Mouse (Mus musculus) kidney, embryonic 15.5 days (tissue): ENCODE results near the gene Spry1. TPM values are rescaled to one million over a fixed set of nuclear protein-coding genes. Genes with fewer than 3 reads are reported as not detected.

Experiments used
- ATAC-seq: fragments of 200-750 bp; cut with Nextera tagmentation; replicated peaks from 2 replicates; pipeline ENCODE4 v1.8.0; 2017; ENCODE audit warnings: moderate TSS enrichment; ENCODE audit not compliant: low FRiP score
- H3K27ac ChIP-seq: fragments of 300-500 bp; sonication (generic); 2 replicates; pipeline ENCODE4 v1.5.1; 2015; ENCODE audit warnings: mild to moderate bottlenecking, inconsistent platforms
- H3K27me3 ChIP-seq: fragments of 300-500 bp; sonication (generic); 2 replicates; pipeline ENCODE4 v1.6.1; 2015; ENCODE audit warnings: inconsistent platforms
- H3K36me3 ChIP-seq: fragments of 300-500 bp; sonication (generic); 2 replicates; pipeline ENCODE4 v1.6.1; 2015; ENCODE audit warnings: inconsistent platforms
- H3K4me1 ChIP-seq: fragments of 300-500 bp; sonication (generic); 2 replicates; pipeline ENCODE4 v1.6.1; 2015; ENCODE audit warnings: inconsistent platforms
- H3K4me2 ChIP-seq: fragments of 300-500 bp; sonication (generic); 2 replicates; pipeline ENCODE4 v1.6.1; 2015; ENCODE audit warnings: moderate library complexity, mild to moderate bottlenecking, inconsistent platforms
- H3K4me3 ChIP-seq: fragments of 300-500 bp; sonication (generic); replicated peaks from 2 replicates; pipeline ENCODE4 v1.5.1; 2015; ENCODE audit warnings: mild to moderate bottlenecking, inconsistent platforms
- H3K9ac ChIP-seq: fragments of 300-500 bp; sonication (generic); 2 replicates; pipeline ENCODE4 v1.6.1; 2015; ENCODE audit warnings: mild to moderate bottlenecking, inconsistent platforms
- H3K9me3 ChIP-seq: fragments of 300-500 bp; sonication (generic); replicated peaks from 2 replicates; pipeline ENCODE4 v1.6.1; 2016; ENCODE audit warnings: inconsistent platforms
- WGBS: fragments of 180-500 bp; shearing (Covaris S2); methylation state at CpG from one replicate; pipeline ENCODE4 v1.1.7; 2015; ENCODE audit warnings: mixed read lengths; 5-methylcytosine and 5-hydroxymethylcytosine counted together
- polyA plus RNA-seq: library from polyadenylated mRNA; unstranded; fragments of >200 nt; fragmentation: Nextera tagmentation; extraction: Ambion mirVana; gene quantifications from 2 replicates; pipeline ENCODE4 v1.2.1, GENCODE M21; 2015

Gene Spry1
- polyA plus RNA-seq, 1 experiment from 2014 or later, result 38.7 TPM

DNA sequence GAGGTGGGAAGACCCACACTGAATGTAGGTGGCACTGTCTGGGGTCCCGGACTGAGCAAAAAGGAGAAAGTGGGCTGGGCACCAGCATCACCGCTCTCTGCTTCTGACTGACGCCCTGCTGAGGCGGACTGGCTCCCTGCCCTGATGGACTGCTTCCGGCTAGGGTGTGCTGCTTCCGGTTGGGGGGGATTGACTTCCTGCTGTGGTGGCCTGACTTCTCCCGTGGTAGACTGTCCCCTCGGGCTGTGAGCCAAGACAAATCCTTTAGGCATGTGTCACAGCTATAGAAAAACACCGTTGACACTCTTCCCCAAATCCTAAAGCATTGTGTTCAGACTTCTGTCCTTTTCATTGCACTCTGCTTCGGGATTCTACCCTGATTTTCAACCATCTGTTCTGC is 26.0 kb upstream of the Spry1 start:
- H3K27ac ChIP-seq, result peak overlapping the region; percentile 46
- WGBS, result 57% methylated on average over 10 of the region's 10 CpGs
- peaks cover 23% of the 10 kb centered on the region for H3K4me1 ChIP-seq
- H3K9ac ChIP-seq, result no peak overlapping the region
- H3K9me3 ChIP-seq, result no peaks in the 10 kb centered on the region; the same call in 1 of the 2 replicates
- ATAC-seq, result peak; percentile 54
- no peak overlapping the region for H3K4me3 ChIP-seq
- no peaks in the 10 kb centered on the region for H3K36me3 ChIP-seq
- no peak overlapping the region for H3K4me2 ChIP-seq
- no peaks in the 10 kb centered on the region for H3K27me3 ChIP-seq

DNA sequence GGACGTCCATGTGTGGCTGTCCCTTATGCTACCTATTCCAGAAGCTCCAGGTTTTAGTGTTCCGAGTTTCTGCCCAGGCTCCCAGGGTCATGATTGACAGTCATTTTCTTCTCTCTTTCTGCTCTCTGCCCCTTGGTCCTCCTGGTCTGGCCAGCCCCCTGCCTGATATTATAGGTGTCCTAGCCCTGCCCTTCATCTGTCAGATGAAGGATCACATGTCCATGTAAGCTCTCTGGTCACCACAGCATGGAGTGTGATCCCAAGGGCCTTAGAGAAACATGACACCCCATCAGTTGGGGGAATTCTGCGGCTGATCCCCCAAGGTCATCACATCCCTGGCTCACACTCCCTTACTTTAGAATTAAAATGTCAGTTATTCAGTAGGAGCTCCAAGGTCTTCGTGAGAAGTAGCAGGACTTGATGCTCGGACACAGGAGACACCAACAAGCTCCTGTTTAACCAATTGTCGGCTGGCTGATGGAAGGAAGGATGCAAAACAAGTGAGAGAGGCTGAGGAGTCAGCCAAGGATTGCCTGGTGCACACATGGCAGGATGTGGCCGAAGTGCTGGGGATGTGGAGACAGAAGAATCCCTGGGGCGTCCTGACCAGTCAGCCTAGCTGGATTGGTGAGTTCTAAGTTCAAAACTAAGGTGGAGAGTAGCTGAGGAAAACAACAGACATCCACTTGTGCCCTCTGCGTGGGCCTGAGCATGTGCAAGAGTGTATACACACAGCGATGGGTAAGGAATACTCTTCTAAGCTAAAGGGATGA is 24.7 kb upstream of the Spry1 start:
- Histone ChIP-seq H3K9ac (no peak overlapping the region), H3K4me1 (peaks cover 23% of the 10 kb centered on the region), H3K27me3 (no peaks in the 10 kb centered on the region), H3K36me3 (no peaks in the 10 kb centered on the region), H3K4me3 (no peak overlapping the region), H3K4me2 (no peak overlapping the region), H3K9me3 (no peaks in the 10 kb centered on the region), H3K27ac (no peak overlapping the region)
- ATAC-seq, result peak; percentile 71; the same call in 1 of the 2 replicates
- WGBS, result 63% methylated on average over 10 of the region's 10 CpGs

DNA sequence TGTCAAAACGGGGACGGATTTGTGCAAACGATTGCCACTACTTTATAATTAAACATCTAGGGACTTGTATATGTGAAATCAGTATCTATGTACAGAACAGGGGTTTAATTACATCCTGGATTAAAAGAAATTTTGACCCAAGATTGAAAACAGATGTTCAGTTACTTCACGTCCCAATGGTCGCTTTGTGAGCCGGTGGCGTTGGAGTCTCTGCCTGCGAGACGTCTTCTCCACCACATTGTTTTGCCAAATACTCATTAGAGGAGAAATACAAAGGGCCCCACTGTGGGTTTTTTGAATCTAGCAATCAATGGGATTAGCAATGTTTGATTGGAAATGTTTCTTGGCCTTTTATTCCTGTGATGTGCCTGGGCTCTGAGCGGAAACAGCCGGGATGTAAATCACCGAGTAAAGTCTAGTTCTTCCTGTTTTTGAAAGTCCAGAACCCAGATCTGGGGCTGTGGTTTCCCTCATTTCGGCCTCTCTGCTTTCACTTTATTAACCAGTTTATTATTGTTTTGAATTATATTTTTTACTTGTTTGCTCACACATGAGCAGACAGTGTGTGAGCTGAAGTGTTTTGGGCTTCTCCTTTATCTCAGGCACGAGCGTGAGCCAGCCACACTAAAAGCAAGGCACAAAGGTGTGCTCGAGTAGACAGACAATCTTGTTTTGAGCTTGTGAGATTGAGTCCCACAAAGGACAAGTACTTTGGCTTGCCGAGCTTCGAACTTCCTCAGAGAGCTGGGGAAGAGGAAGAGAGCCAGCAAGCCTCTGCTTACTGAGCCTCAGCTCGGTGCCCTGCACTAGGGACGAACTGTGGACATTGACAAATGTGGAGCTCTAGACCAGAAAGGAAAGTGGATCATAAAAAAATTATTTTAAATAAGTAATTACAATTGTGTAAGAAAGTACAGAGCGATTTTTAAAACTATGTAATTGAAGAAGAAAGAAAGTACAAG is 22.9 kb upstream of the Spry1 start:
- Histone ChIP-seq H3K9me3 (peaks cover 2% of the 10 kb centered on the region; the same call in 1 of the 2 replicates), H3K36me3 (no peaks in the 10 kb centered on the region), H3K9ac (no peak overlapping the region), H3K4me3 (no peak overlapping the region), H3K27me3 (no peaks in the 10 kb centered on the region), H3K4me2 (no peak overlapping the region), H3K27ac (0 out of 2 replicates have a peak overlapping the region, but pooled peaks have one; percentile 1), H3K4me1 (peaks cover 23% of the 10 kb centered on the region)
- 74% methylated on average over 21 of the region's 21 CpGs for WGBS
- no peak for ATAC-seq

DNA sequence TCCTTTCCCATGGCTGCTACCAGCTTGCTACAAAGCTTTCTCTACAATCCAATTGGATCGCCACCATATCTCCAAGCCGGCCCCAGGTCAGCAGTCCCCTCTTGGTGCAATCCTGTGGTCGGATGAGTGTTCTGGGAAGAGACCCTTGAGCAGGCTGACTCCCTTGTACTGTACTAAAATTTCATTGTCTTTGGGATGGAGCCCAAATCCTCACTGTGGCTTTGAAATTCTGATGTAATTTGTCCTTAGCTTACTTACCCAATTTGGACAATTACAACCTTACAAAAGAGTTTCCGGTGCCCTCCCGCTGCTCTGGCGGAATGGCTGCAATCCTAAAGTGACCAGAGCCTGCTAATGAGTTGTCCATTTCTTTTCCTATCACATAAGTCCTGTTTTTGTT is 7.5 kb upstream of the Spry1 start:
- Histone ChIP-seq H3K27me3 (no peaks in the 10 kb centered on the region), H3K9ac (no peak overlapping the region), H3K4me3 (no peak overlapping the region), H3K4me2 (no peak overlapping the region), H3K4me1 (no peaks in the 10 kb centered on the region), H3K9me3 (no peaks in the 10 kb centered on the region), H3K36me3 (no peaks in the 10 kb centered on the region), H3K27ac (no peak overlapping the region)
- no peak for ATAC-seq
- 86% methylated on average over 6 of the region's 6 CpGs for WGBS

DNA sequence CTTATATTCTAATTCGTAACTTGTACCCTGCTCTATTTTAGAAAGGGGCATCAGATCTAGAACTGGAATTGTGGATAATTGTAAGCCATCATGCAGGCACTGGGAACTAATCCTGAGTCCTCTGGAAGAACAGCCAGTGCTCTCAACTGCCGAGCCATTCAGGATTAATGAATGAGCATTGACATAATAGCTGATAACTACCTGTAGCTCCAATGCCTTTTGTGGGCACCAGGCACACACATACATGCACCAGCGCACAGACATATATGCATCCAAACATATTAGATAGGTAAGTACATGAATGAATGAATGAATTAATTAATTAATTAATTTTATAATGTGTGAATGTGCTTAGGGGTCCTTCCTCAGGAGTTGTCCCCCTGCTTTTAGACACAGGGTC is 7.0 kb upstream of the Spry1 start:
- no peak for ATAC-seq
- no peaks in the 10 kb centered on the region for H3K4me1 ChIP-seq
- no peaks in the 10 kb centered on the region for H3K9me3 ChIP-seq
- WGBS, result 91% methylated on average over 3 of the region's 3 CpGs
- H3K9ac ChIP-seq, result no peak overlapping the region
- no peaks in the 10 kb centered on the region for H3K36me3 ChIP-seq
- no peak overlapping the region for H3K27ac ChIP-seq
- H3K4me2 ChIP-seq, result no peak overlapping the region
- no peaks in the 10 kb centered on the region for H3K27me3 ChIP-seq
- no peak overlapping the region for H3K4me3 ChIP-seq

DNA sequence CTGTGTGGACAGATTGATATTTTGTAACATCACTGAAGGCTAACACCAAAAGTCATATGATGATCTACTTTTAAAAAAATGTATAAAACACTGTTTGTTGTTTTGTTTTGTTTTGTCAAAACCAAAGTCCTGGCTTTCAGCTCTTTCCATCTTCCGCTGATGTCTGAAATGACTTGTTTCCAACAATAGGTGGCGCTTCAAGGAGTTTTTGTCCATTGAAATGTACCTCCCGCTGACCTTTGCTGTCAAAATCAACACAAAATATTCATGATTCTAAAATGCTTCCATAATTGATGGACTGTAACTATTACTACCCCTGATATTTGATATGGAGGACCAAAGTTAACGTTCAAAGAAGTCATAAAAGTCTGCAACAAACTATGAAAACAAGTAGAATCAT is 5.1 kb upstream of the Spry1 start:
- no peaks in the 10 kb centered on the region for H3K36me3 ChIP-seq
- H3K4me2 ChIP-seq, result no peak overlapping the region
- peaks cover 6% of the 10 kb centered on the region; the same call in 1 of the 2 replicates for H3K4me1 ChIP-seq
- no peak overlapping the region for H3K27ac ChIP-seq
- WGBS, result 56% methylated on average over 4 of the region's 4 CpGs
- no peak overlapping the region for H3K9ac ChIP-seq
- H3K9me3 ChIP-seq, result no peaks in the 10 kb centered on the region
- no peak for ATAC-seq
- H3K4me3 ChIP-seq, result no peak overlapping the region
- H3K27me3 ChIP-seq, result no peaks in the 10 kb centered on the region

DNA sequence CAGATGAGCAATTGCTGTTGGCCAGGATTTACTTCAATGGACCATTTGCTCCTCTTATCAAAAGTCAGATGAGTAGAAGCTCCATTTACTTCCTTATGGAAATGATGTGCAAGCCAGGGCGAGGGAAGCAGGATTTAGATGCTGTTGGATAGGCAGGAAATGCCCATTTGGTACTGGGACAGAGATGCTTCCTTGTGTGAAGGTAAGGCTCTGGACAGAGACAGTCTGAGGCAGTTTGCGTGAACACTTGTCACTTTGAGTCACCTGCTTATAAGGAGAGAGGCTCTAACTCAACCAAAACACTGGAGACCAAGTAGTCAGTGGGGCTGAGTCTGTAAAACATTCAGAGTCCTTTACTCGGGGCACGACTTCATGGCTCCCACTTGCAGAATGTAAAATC is 2.8 kb upstream of the Spry1 start:
- no peak overlapping the region for H3K9ac ChIP-seq
- H3K36me3 ChIP-seq, result no peaks in the 10 kb centered on the region
- H3K9me3 ChIP-seq, result no peaks in the 10 kb centered on the region
- ATAC-seq, result no peak
- no peaks in the 10 kb centered on the region for H3K27me3 ChIP-seq
- H3K4me1 ChIP-seq, result peaks cover 8% of the 10 kb centered on the region; the same call in 1 of the 2 replicates
- H3K27ac ChIP-seq, result no peak overlapping the region
- no peak overlapping the region for H3K4me3 ChIP-seq
- WGBS, result 84% methylated on average over 4 of the region's 4 CpGs
- H3K4me2 ChIP-seq, result no peak overlapping the region

DNA sequence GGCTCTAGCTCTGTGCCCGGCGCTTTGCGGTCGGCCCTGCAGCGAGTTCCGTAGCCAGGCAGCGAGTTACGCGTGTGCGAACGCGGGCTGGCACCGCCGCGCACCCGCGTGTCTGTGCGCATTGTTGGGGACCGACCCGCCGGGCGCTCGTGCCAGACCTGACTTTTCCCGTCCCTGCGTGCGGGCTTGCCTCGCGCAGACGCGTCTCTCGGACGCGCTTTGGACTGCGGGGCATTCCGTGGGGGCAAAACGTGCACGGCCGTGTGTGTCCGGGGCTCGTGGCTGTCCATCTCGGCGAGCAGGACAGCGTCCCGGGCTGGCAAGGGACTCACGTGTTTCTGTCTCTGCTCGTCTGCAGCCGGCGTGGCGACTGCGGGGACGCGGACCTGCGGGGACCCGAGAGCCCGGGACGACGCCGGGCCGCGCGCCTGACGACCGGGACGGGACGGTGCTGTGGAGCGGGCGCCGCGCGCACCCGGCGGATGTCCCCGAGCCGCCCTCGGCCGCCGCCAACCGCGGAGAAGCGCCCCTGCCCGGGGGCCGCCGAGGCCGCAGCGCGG is 495 bp downstream of the Spry1 start:
- ATAC-seq, result peak; percentile 55
- H3K36me3 ChIP-seq, result peaks cover 27% of the 10 kb centered on the region

DNA sequence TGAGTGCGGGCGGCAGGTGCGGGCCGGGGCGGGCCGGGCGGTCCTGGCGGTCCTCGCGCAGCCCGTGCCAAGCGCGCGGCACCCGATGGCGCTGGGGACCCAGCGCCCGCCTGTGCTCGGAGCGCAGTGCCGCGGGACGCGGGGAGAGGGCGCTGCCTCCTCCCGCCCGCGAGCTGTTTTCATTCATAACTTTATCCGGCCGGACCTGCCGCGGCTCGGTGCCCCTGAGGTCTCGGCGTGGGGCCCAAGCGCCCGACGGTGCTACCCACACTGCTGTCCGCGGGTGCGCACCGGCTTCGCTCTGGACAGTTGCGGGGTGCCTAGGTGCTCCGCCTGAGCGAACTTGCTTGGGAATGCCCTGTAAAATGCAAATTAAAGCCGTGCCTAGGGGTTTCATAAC is 1.1 kb downstream of the Spry1 start:
- Histone ChIP-seq H3K4me3 (peak overlapping the region; percentile 94), H3K9me3 (no peaks in the 10 kb centered on the region), H3K4me1 (peaks cover 42% of the 10 kb centered on the region), H3K27ac (peak overlapping the region; percentile 97), H3K4me2 (peak overlapping the region; percentile 60), H3K9ac (peak overlapping the region; percentile 95), H3K36me3 (peaks cover 33% of the 10 kb centered on the region), H3K27me3 (no peaks in the 10 kb centered on the region)
- WGBS, result under 1% methylated on average over 39 of the region's 47 CpGs
- ATAC-seq, result peak; percentile 63

More for the DNA sequence above, 495 bp downstream of the Spry1 start:
- Histone ChIP-seq H3K9ac (peak overlapping the region; percentile 95), H3K4me3 (peak overlapping the region; percentile 94), H3K27ac (peak overlapping the region; percentile 97), H3K9me3 (no peaks in the 10 kb centered on the region), H3K4me1 (peaks cover 36% of the 10 kb centered on the region), H3K27me3 (no peaks in the 10 kb centered on the region), H3K4me2 (peak overlapping the region; percentile 60)
- under 1% methylated on average over 61 of the region's 86 CpGs for WGBS

DNA sequence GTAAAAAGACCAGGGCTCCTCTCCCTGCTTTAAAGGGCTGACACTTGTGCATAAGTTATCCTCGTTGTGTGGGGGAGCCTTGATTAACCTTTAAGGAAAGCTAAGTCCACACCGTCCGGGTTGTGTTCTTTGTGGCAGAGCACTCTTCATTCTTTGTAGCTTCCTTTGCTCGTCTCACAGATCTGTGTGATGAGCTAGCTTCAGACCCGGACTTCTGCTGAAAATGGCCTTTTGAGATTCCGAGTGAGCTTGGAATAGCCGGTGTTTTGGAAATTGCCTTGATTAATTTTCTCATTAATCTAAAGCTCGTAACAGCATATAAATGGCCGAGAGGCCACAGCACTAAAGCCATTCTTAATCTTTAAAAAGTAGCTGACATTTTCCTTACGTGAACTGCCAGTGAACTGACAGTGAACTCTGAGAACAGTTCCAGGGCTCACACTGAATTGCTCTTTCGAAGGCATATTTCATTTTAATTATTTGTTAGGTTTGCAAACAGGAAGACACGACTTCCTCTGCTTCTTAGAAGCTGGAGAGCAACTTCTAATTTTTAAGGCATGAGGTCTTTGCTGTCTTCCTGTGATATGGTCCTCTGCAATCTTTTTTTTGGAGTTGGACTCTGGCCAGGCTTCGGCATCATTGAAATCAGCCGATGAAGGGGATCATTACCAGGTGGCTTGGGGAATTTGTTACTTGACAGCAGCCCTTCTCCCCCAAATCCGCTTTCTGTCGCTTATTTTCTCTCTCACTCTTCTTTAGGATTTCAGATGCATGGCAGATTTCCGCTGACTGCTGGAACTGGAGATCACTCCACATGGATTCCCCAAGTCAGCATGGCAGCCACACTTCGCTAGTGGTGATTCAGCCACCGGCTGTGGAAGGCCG is 2.3 kb downstream of the Spry1 start:
- peaks cover 49% of the 10 kb centered on the region for H3K4me1 ChIP-seq
- no peaks in the 10 kb centered on the region for H3K27me3 ChIP-seq
- H3K36me3 ChIP-seq, result peaks cover 38% of the 10 kb centered on the region
- peak overlapping the region; percentile 94 for H3K4me3 ChIP-seq
- H3K27ac ChIP-seq, result peak overlapping the region; percentile 97
- ATAC-seq, result no peak
- H3K9ac ChIP-seq, result peak overlapping the region; percentile 95
- no peaks in the 10 kb centered on the region for H3K9me3 ChIP-seq
- 9% methylated on average over 20 of the region's 20 CpGs for WGBS
- H3K4me2 ChIP-seq, result peak overlapping the region; percentile 60

DNA sequence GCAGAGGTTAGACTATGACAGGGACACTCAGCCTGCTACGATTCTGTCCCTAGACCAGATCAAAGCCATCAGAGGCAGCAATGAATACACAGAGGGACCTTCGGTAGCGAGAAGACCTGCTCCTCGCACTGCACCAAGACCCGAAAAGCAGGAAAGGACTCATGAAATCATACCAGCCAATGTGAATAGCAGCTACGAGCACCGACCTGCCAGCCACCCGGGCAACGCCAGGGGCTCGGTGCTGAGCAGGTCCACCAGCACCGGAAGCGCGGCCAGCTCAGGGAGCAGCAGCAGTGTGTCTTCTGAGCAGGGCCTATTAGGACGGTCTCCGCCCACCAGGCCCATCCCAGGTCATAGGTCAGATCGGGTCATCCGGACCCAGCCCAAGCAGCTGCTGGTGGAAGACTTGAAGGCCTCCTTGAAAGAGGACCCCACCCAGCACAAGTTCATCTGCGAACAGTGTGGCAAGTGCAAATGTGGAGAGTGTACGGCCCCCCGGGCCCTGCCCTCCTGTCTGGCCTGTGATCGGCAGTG is 3.0 kb downstream of the Spry1 start:
- WGBS, result 56% methylated on average over 21 of the region's 21 CpGs
- Histone ChIP-seq H3K27me3 (no peaks in the 10 kb centered on the region), H3K4me3 (peak overlapping the region; percentile 94), H3K9me3 (no peaks in the 10 kb centered on the region), H3K27ac (peak overlapping the region; percentile 97), H3K36me3 (peaks cover 38% of the 10 kb centered on the region), H3K9ac (peak overlapping the region; percentile 95), H3K4me1 (peaks cover 55% of the 10 kb centered on the region), H3K4me2 (peak overlapping the region; percentile 60)
- no peak for ATAC-seq
